Mouse (Mus musculus) midbrain, postnatal 0 days (tissue): Measurements from ENCODE around the gene Lgals3bp. TPM values are rescaled to one million over a fixed set of nuclear protein-coding genes. Genes with fewer than 3 reads are reported as not detected.

Experiments used
- ATAC-seq: fragments of 200-750 bp; cut with Nextera tagmentation; 2 replicates; pipeline ENCODE4 v1.8.0; 2017; ENCODE audit warnings: moderate number of reproducible peaks, mild to moderate bottlenecking, moderate TSS enrichment, moderate library complexity; ENCODE audit not compliant: low FRiP score
- DNase-seq: peaks from one replicate; pipeline ENCODE4 v3.0.0-alpha.2; 2015; ENCODE audit warnings: low spot score
- H3K27ac ChIP-seq: fragments of 300-500 bp; sonication (generic); 2 replicates; pipeline ENCODE4 v1.5.1; 2014; ENCODE audit warnings: low read depth, mild to moderate bottlenecking, low read length, mixed read lengths
- H3K27me3 ChIP-seq: fragments of 300-500 bp; sonication (generic); 2 replicates; pipeline ENCODE4 v1.6.1; 2014; ENCODE audit warnings: low read length, control low read depth, mixed read lengths; ENCODE audit not compliant: insufficient read depth
- H3K36me3 ChIP-seq: fragments of 300-500 bp; sonication (generic); 2 replicates; pipeline ENCODE4 v1.6.1; 2014; ENCODE audit warnings: low read length, control low read depth, mixed read lengths; ENCODE audit not compliant: insufficient read depth
- H3K4me1 ChIP-seq: fragments of 300-500 bp; sonication (generic); 2 replicates; pipeline ENCODE4 v1.6.1; 2014; ENCODE audit warnings: mild to moderate bottlenecking, control low read depth, antibody characterized with exemption, low read length, mixed read lengths; ENCODE audit not compliant: insufficient read depth
- H3K4me2 ChIP-seq: fragments of 300-500 bp; sonication (generic); 2 replicates; pipeline ENCODE4 v1.6.1; 2014; ENCODE audit warnings: low read depth, mild to moderate bottlenecking, low read length, mixed read lengths; ENCODE audit not compliant: poor library complexity, severe bottlenecking
- H3K4me3 ChIP-seq: fragments of 300-500 bp; sonication (generic); 2 replicates; pipeline ENCODE4 v1.5.1; 2014; ENCODE audit warnings: low read depth, mild to moderate bottlenecking, low read length, moderate library complexity
- H3K9ac ChIP-seq: fragments of 300-500 bp; sonication (generic); replicated peaks from 2 replicates; pipeline ENCODE4 v1.6.1; 2014; ENCODE audit warnings: mild to moderate bottlenecking, low read length, moderate library complexity, mixed read lengths; ENCODE audit not compliant: poor library complexity, severe bottlenecking
- H3K9me3 ChIP-seq: fragments of 300-500 bp; sonication (generic); 2 replicates; pipeline ENCODE4 v1.6.1; 2016; ENCODE audit warnings: low read length, control low read depth
- CTCF ChIP-seq: IDR thresholded peaks from 2 replicates; pipeline ENCODE4 v1.5.1; 2016; ENCODE audit warnings: antibody characterized with exemption, mild to moderate bottlenecking
- WGBS: fragments of 180-500 bp; shearing (Covaris S2); extraction: QIAGEN DNeasy Blood & Tissue Kit; methylation state at CpG from one replicate; pipeline ENCODE4 v1.1.7; 2014; 5-methylcytosine and 5-hydroxymethylcytosine counted together
- polyA plus RNA-seq: library from polyadenylated mRNA; unstranded; fragments of >200 nt; fragmentation: Nextera tagmentation; extraction: Ambion mirVana; gene quantifications from 2 replicates; pipeline ENCODE4 v1.2.1, GENCODE M21; 2015
- total RNA-seq: library from RNA; depleted of rRNA; stranded (reverse); fragments of >200 nt; gene quantifications from 2 replicates; pipeline ENCODE4 v1.2.3, GENCODE M21; 2014

Gene Lgals3bp
- total and polyA plus RNA-seq, 2 experiments from 2014 or later: 14.2 to 17.4 TPM

GRCm38 (mm10) chr11:118362971-118363518, 38.8 kb downstream of the Lgals3bp start:
- H3K9ac ChIP-seq: peak overlapping the region; percentile 33
- H3K4me1 ChIP-seq: peaks cover 7% of the 10 kb centered on the region; the same call in 1 of the 2 replicates
- H3K4me3 ChIP-seq: no peak overlapping the region
- peak; percentile 47 for DNase-seq
- peak; percentile 80 for ATAC-seq
- H3K9me3 ChIP-seq: no peaks in the 10 kb centered on the region
- 12% methylated on average over 8 of the region's 8 CpGs for WGBS
- H3K27ac ChIP-seq: peak overlapping the region; percentile 43; the same call in 1 of the 2 replicates
- no peak overlapping the region for H3K4me2 ChIP-seq
- no peaks in the 10 kb centered on the region; the same call in 1 of the 2 replicates for H3K27me3 ChIP-seq
- no peaks in the 10 kb centered on the region for H3K36me3 ChIP-seq
- no peak for TF ChIP-seq CTCF

- TF ChIP-seq CTCF: no peak
- H3K36me3 ChIP-seq: no peaks in the 10 kb centered on the region
- H3K4me1 ChIP-seq: peaks cover 7% of the 10 kb centered on the region; the same call in 1 of the 2 replicates
- no peaks in the 10 kb centered on the region; the same call in 1 of the 2 replicates for H3K27me3 ChIP-seq
- no peak for ATAC-seq
- H3K9ac ChIP-seq: 0 out of 2 replicates have a peak overlapping the region, but pooled peaks have one; percentile 33
- H3K9me3 ChIP-seq: no peaks in the 10 kb centered on the region
- H3K4me3 ChIP-seq: no peak overlapping the region
- H3K27ac ChIP-seq: peak overlapping the region; percentile 43; the same call in 1 of the 2 replicates
- no peak for DNase-seq
- 79% methylated on average over 1 of the region's 1 CpGs for WGBS
- H3K4me2 ChIP-seq: no peak overlapping the region
Measured at GRCm38 (mm10) chr11:118362501-118362900, 39.4 kb downstream of the Lgals3bp start.

- H3K9ac ChIP-seq: no peak overlapping the region
- 80% methylated on average over 10 of the region's 10 CpGs for WGBS
- no peak for ATAC-seq
- H3K4me2 ChIP-seq: no peak overlapping the region
- H3K4me3 ChIP-seq: no peak overlapping the region
- no peaks in the 10 kb centered on the region for H3K9me3 ChIP-seq
- DNase-seq: peak; percentile 37
- no peaks in the 10 kb centered on the region; the same call in 1 of the 2 replicates for H3K27me3 ChIP-seq
- H3K27ac ChIP-seq: no peak overlapping the region
- H3K36me3 ChIP-seq: no peaks in the 10 kb centered on the region
- no peak for TF ChIP-seq CTCF
- H3K4me1 ChIP-seq: peaks cover 7% of the 10 kb centered on the region; the same call in 1 of the 2 replicates
Measured at GRCm38 (mm10) chr11:118360907-118361341, 41.0 kb downstream of the Lgals3bp start.

- H3K27ac ChIP-seq: no peak overlapping the region
- WGBS: 79% methylated on average over 7 of the region's 7 CpGs
- ATAC-seq: no peak
Measured at GRCm38 (mm10) chr11:118360491-118360890, 41.4 kb downstream of the Lgals3bp start.

GRCm38 (mm10) chr11:118355640-118356039, 46.3 kb downstream of the Lgals3bp start, which contains the start of gene Timp2:
Gene Timp2, minus strand, starts transcription at chr11:118355740.
- TF ChIP-seq CTCF: no peak
- ATAC-seq (no peak), DNase-seq (no peak)
- Histone ChIP-seq H3K4me1 (peaks cover 13% of the 10 kb centered on the region), H3K27ac (peak within 1 kb of the TSS; percentile 91), H3K9me3 (no peaks in the 10 kb centered on the region), H3K9ac (peak within 1 kb of the TSS; percentile 90), H3K27me3 (no peaks in the 10 kb centered on the region), H3K4me2 (peak within 1 kb of the TSS; percentile 88), H3K36me3 (no peaks in the 10 kb centered on the region), H3K4me3 (peak within 1 kb of the TSS; percentile 87)
- WGBS: 26% methylated on average over 6 of the region's 6 CpGs

More at GRCm38 (mm10) chr11:118360491-118360890, 41.4 kb downstream of the Lgals3bp start:
- no peak overlapping the region for H3K4me2 ChIP-seq
- no peak overlapping the region for H3K9ac ChIP-seq
- H3K9me3 ChIP-seq: no peaks in the 10 kb centered on the region
- no peaks in the 10 kb centered on the region for H3K36me3 ChIP-seq
- DNase-seq: no peak
- no peak overlapping the region for H3K4me3 ChIP-seq
- peaks cover 11% of the 10 kb centered on the region for H3K4me1 ChIP-seq
- H3K27me3 ChIP-seq: no peaks in the 10 kb centered on the region; the same call in 1 of the 2 replicates
- TF ChIP-seq CTCF: no peak

DNA sequence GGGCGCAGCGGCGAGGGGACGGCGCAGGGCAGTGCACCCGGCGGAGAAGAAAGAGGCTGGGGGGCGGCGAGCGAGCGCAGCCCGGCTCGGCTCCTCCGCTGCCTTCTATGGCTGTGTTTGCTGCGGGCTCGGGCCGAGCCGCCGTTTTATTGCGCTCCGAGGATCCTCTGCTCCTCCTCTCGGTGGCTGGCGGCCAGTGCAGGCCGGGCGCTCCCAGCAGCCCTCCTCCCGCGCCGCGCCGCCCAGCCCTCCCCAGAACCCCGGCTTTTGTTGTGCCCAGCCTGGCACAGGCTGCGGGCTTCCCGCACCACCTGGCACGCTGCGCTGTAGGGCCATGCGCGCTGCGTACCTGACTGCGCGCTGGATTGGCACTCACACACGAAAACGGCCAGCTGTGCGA, 46.7 kb downstream of the Lgals3bp start:
- H3K9me3 ChIP-seq: no peaks in the 10 kb centered on the region
- peak overlapping the region; percentile 90 for H3K9ac ChIP-seq
- ATAC-seq (peak; percentile 93), DNase-seq (peak; percentile 88)
- WGBS: under 1% methylated on average over 24 of the region's 43 CpGs
- H3K36me3 ChIP-seq: no peaks in the 10 kb centered on the region
- TF ChIP-seq CTCF: peak; percentile 75
- peak overlapping the region; percentile 91 for H3K27ac ChIP-seq
- H3K4me3 ChIP-seq: peak overlapping the region; percentile 87
- no peaks in the 10 kb centered on the region for H3K27me3 ChIP-seq
- peak overlapping the region; percentile 88 for H3K4me2 ChIP-seq
- peaks cover 13% of the 10 kb centered on the region for H3K4me1 ChIP-seq
